Mouse (Mus musculus): ENCODE data around the gene Pgrmc2.

Gene Pgrmc2

DNA sequence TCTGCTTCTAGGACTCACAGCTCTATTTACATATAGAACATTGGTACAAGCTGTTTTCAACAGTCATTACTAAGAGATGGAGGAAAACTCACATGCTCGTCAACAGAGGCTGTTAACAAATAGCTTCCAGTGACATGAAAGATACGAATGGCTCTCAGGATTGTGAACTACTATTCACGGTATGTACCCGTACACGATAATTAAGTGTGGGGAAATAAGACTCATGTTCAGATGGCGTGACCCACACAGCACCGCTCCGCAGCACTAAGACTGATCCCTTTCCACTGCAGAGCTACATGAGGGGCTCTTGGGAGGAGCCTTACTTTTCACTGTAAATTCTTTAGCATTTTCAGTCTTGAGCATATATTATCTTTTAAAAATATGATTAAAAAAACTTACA is 7.5 kb downstream of the Pgrmc2 start:
- no peak for DNase-seq (ENCODE audit: low spot score in 2 of 2)

DNA sequence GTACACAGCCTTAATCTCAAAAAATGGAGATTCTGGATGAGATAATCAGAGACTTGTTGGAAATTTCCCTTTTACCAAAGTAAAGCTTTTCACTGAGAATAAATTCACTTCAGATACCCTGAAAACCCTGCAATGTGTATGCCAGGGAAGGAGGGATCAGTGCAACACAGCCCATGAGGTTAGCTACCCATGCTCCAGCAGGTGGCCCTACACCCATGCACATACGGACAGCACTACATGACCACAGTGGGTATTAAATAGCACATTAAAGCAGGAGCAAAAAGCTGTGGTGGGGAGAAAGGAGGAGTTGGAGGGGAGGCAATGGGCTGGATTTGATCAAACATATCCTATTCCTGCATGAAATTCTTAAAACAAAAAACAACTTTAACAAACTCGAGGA is 12.3 kb downstream of the Pgrmc2 start:
- DNase-seq (ENCODE audit: low spot score in 2 of 2), result no peak

GRCm38 (mm10) chr3:41065320-41065719 is 17.5 kb downstream of the Pgrmc2 start:
- DNase-seq (ENCODE audit: low spot score in 2 of 2), result no peak

GRCm38 (mm10) chr3:41062758-41063157 is 20.1 kb downstream of the Pgrmc2 start:
- no peak for DNase-seq (ENCODE audit: low spot score in 2 of 2)

DNA sequence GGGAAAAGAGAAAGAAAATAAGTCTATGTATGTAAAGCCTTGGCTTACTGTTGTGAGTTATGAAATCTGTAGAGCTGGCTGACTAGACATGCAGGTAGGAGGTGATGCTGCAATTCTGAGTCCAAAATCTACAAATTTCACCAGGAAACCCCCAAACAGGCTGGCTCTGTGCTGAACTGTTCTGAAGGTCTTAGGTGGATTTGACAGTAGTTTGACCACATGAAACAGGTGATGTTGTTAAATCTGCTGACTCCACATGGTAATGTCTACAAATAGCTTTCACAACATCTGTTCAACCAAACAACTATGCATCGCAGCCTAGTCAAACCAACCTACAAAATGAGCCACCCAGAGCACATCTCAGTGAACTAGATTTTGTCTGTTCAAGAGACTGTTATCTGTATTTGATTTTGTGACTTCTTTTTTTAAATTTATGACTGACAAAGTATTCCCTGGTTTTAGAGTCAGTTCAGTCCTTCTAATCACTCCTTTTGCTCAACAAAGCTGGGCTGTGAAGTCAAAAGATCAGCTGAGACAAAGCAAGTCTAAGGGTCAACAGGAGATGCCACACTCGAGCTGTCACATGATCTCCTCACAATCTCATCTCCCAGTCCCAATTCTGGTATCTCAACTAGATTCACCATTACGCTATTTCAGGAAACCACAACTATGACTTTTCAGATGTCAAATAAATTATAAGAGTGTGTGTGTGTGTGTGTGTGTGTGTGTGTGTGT is 20.8 kb downstream of the Pgrmc2 start:
- DNase-seq (ENCODE audit: low spot score in 2 of 2), result no peak

DNA sequence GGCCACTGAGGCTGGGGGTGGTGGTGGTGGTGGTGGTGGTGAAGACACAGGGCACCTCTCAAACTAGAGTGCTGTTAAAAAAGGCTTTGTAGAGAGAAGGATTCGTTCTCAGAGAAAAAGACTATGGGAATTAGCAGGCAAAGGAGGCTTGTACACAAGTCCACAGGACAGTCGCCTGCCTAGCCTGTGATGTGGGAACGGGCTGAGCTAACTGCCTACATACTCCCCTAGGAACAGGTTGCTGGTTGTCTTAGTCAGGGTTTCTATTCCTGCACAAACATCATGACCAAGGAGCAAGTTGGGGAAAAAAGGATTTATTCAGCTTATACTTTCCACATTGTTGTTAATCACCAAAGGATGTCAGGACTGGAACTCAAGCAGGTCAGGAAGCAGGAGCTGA is 23.6 kb downstream of the Pgrmc2 start:
- DNase-seq (ENCODE audit: low spot score in 2 of 2), result no peak

DNA sequence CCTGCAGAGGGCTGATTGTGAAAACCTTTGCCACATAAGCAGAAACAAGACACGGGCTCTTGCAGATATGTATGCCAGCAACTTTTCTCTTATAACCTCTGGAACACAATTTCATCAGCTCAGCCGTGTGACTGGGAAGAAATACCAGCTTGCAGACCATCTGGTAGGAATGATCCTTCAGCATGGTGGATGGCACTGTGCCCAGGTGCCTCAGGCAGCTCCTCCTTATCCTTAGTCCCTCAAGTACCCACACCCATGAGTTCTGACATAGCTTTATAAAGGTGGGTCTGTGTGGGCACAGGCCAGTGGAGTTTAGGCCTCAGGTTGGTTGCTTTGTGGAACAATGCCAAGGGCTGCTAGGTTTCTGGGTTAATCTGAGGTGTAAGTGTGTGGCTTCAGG is 24.5 kb downstream of the Pgrmc2 start:
- DNase-seq (ENCODE audit: low spot score in 2 of 2), result no peak

- no peak for DNase-seq (ENCODE audit: low spot score in 2 of 2)
These were observed 29.5 kb downstream of the Pgrmc2 start for GRCm38 (mm10) chr3:41053334-41053733.

DNA sequence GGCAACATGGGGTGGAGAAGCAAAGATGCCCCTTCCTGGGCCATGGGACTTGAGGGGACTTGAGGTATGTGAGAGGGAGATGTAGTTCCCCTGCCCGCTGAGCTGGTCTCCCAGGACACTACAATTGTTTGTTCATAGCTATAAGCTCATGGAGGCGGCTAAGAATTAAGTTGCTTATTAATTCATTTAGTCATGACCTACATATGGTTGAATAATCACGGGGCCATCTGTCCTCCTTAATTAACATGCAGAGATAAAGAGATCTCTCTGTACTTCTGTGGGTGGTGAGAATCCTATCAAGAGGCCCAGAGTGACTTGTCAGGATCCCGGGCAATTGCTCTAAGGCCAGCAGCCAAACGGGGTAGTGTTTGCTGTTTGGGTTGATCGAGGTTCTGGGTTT is 35.0 kb downstream of the Pgrmc2 start:
- no peak for DNase-seq (ENCODE audit: low spot score in 2 of 2)

- DNase-seq (ENCODE audit: low spot score in 2 of 2), result no peak
These were observed 39.0 kb downstream of the Pgrmc2 start for GRCm38 (mm10) chr3:41043756-41044354.

DNA sequence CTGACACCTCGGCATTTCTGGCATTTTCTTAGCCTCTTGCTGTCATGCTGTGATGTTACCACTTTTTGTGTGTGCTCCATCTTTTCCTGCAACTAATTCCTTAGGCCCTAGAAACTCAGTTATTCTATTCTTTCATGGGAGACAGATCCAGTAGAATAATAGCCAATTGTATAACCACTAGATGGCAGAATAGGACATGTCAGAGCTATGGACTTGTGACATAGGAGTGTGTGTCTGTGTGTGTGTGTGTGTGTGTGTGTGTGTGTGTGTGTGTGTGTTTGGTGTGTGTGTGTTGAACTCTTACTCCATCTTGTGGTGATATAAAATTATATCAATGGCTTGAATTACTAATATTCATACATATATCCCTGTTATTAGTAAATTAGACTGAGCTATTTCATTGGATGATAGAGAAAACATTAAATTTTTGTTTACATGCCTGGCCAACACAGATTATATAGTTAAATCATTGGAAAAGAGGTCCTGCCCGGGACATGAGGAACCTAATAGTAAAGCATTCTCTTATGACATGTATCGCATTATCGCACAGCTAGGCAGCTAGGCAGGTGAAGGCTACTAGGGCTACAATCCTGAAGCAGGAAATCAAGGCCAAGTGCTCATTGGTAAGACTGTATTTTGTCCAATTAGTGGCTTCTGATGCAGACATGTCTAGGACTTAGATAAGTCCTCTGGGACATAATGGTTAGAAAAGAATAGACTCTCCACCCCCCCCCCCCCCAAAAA is 40.5 kb downstream of the Pgrmc2 start:
- peak in 1 of 2 experiments; percentile 29 for DNase-seq (ENCODE audit: low spot score in 2 of 2)

DNA sequence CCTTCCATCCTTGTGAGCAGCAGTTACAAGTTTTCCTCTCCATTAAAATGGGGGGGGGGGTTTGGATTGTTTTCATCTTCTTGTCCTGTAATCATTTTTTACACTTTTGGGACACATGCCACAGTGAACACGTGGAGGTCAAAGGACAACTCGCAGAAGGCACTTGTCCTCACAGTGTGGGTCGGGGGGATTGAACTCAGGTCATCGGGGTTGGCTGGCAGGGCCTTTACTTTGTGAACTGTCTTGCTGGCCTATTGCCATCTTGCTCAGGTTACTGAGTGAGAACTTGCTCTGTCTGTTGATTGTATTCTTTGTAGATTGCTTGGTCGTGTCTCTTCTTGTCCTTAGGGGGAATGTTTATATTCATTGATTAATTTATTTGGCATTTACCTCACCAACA is 41.6 kb downstream of the Pgrmc2 start:
- no peak for DNase-seq (ENCODE audit: low spot score in 2 of 2)

DNA sequence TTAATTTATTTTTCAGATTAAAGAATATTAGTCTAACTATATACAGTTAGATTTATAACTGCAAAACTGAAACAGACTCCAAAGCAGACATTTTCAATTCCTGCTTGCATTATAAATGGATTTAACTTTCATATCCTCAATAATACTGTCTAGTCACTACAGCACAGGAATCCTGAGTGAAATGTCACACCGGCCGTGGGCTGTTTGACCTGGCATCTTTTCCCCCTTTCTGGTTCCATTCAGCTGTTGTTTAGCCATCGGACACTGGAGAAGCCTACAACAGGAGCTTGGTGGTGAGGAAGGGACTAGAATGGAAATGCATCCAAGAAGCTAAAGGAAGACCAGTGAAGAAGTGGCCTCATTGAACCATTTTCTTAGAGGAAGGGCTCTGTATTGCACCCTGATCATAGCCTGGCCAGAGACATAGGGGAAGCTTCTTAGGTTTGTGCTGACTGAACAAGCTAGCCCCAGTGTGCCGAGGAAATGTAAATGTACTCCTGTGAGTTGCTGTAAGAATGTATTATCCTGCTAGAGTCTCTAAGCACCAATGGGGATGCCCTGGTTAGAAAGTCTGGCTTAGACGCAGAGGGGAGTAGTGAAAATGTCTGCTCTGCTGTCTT is 44.4 kb downstream of the Pgrmc2 start:
- no peak for DNase-seq (ENCODE audit: low spot score in 2 of 2)

- no peak for DNase-seq (ENCODE audit: low spot score in 2 of 2)
These were observed 51.3 kb downstream of the Pgrmc2 start for GRCm38 (mm10) chr3:41031286-41032210.

GRCm38 (mm10) chr3:41030705-41031104 is 52.1 kb downstream of the Pgrmc2 start:
- DNase-seq (ENCODE audit: low spot score in 2 of 2), result no peak

GRCm38 (mm10) chr3:41021980-41022379 is 60.9 kb downstream of the Pgrmc2 start:
- DNase-seq (ENCODE audit: low spot score in 2 of 2), result no peak

GRCm38 (mm10) chr3:41020687-41021086 is 62.2 kb downstream of the Pgrmc2 start:
- no peak for DNase-seq (ENCODE audit: low spot score in 2 of 2)

DNA sequence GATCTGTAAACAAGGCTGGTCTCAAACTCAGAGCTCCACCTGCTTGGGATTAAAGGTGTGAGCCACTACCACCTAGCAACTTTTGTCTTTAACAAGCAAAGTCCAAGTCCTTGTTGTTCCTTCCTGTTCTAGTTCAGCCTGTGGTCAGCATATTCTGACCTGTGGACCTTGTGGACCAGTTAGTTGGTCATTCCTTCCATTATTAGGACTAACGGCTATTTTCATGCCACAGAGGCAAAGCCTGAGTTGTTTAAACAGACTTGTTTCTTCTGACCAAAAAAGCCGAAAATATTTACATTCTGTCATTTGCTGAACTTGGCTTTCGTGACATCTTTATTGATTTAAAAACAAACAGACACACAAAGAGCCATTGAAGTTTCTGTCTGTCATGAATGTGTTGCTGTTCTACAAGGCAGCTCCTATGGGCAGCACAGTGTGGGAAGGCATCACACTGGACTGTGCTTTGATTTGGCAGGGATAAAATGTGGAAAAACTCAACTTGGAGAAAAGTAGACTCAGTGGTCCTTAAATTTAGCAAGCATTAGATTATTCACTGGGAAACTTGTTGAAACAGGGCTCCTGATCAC is 64.7 kb downstream of the Pgrmc2 start:
- no peak for DNase-seq (ENCODE audit: low spot score in 2 of 2)

Measured in thymus, postnatal 10 days (tissue).